In genomic region chr5:134236796-134237195, GRCm38 (mm10) we compare ENCODE assay signal across 11 mouse cellular contexts. TPM values are rescaled to one million over a fixed set of nuclear protein-coding genes. Genes with fewer than 3 reads are reported as not detected.
DNase-seq lines count a peak whose midpoint lies in the region; ATAC-seq and TF ChIP-seq lines count a peak whose summit lies in the region.
"Had no signal": no experiment of that assay in that cellular context is flagged by ENCODE, and none has a peak within 500 bp of the region (broad histone marks: within the 10 kb centered on the region; RNA-seq: fewer than 3 reads in every experiment).

No protein-coding gene starts in this region.

- no peak overlapping the region for H3K27ac ChIP-seq in forebrain, embryonic 12.5 days
- no peak overlapping the region for H3K27ac ChIP-seq in hindbrain, postnatal 0 days
- H3K27ac ChIP-seq: liver, embryonic 14.5 days had no signal

- no peaks in the 10 kb centered on the region for H3K9me3 ChIP-seq in forebrain, embryonic 12.5 days
- no peaks in the 10 kb centered on the region for H3K9me3 ChIP-seq in hindbrain, postnatal 0 days (ENCODE audit: low read length)

- no peak overlapping the region for H3K4me2 ChIP-seq in forebrain, embryonic 12.5 days
- H3K4me2 ChIP-seq in hindbrain, postnatal 0 days (ENCODE audit: low read depth, low read length) = no peak overlapping the region

- ATAC-seq in activated CD4-positive, CD25-positive, alpha-beta regulatory T cell, adult 4 months = peak; percentile 79
- ATAC-seq in megakaryocyte progenitor cell, adult 5-6 weeks (replicated peaks; ENCODE audit: poor library complexity) = peak; percentile 42
- ATAC-seq in forebrain, embryonic 12.5 days (ENCODE audit: low FRiP score) = no peak
- no peak for ATAC-seq in hindbrain, postnatal 0 days
- no peak for ATAC-seq in cerebellum, adult (ENCODE audit: insufficient number of reproducible peaks, low FRiP score, low TSS enrichment)

- WGBS in forebrain, embryonic 12.5 days = 92% methylated on average over 6 of the region's 6 CpGs
- WGBS in hindbrain, postnatal 0 days = 87% methylated on average over 6 of the region's 6 CpGs

- H3K27me3 ChIP-seq in forebrain, embryonic 12.5 days = no peaks in the 10 kb centered on the region
- no peaks in the 10 kb centered on the region for H3K27me3 ChIP-seq in hindbrain, postnatal 0 days (ENCODE audit: insufficient read depth, low read length)

- peaks cover 65% of the 10 kb centered on the region for H3K36me3 ChIP-seq in forebrain, embryonic 12.5 days (replicated peaks)
- peaks cover 54% of the 10 kb centered on the region for H3K36me3 ChIP-seq in hindbrain, postnatal 0 days (ENCODE audit: insufficient read depth, low read length)

- no peak overlapping the region for H3K9ac ChIP-seq in forebrain, embryonic 12.5 days
- no peak overlapping the region for H3K9ac ChIP-seq in hindbrain, postnatal 0 days (replicated peaks; ENCODE audit: low read length)
- H3K9ac ChIP-seq: liver, embryonic 14.5 days had no signal

- TF ChIP-seq CTCF in hindbrain, postnatal 0 days (IDR thresholded peaks at IDR 0.05; ENCODE audit: low read depth) = no peak

- H3K4me3 ChIP-seq in forebrain, embryonic 12.5 days (replicated peaks) = no peak overlapping the region
- H3K4me3 ChIP-seq in hindbrain, postnatal 0 days (ENCODE audit: low read length) = no peak overlapping the region

- H3K4me1 ChIP-seq in forebrain, embryonic 12.5 days = peaks cover 34% of the 10 kb centered on the region
- 0 out of 2 replicates have a peak, but pooled peaks cover 3% of the 10 kb centered on the region for H3K4me1 ChIP-seq in hindbrain, postnatal 0 days (ENCODE audit: insufficient read depth, low read length)

- peak; percentile 69 to 77 for DNase-seq in lung, adult 18-20 months
- DNase-seq in lung, postnatal 10 days = no peak
- peak; percentile 64 to 66 for DNase-seq in thymus, postnatal 10 days (ENCODE audit: low spot score in 2 of 2)
- DNase-seq in hindbrain, postnatal 0 days (ENCODE audit: low spot score) = no peak
- DNase-seq: kidney, adult 11 months; layer of hippocampus, adult 9-11 months had no signal

RNA-seq across cellular contexts. Expression of gene Ncf1, which starts 7.4 kb away (rescaled TPM):
- polyA plus RNA-seq in activated CD4-positive, CD25-positive, alpha-beta regulatory T cell, adult 4 months (2017; shearing (Covaris generic)) = 10 to 100 TPM; 12.4 to 15.2 TPM
- total RNA-seq in megakaryocyte progenitor cell, adult 5-6 weeks (2015) = 139 and 150 TPM in 2 replicates
- 155 and 185 TPM in 2 replicates for total RNA-seq in megakaryocyte progenitor cell, adult 5-6 weeks (2017)
- polyA plus RNA-seq in forebrain, embryonic 12.5 days (2016; fragmentation: Nextera tagmentation; extraction: Ambion mirVana) = 1.4 and 2.0 TPM in 2 replicates
- total RNA-seq in hindbrain, postnatal 0 days (2014; rRNA removed) = 2.8 and 4.9 TPM in 2 replicates
- polyA plus RNA-seq in hindbrain, postnatal 0 days (2015; fragmentation: Nextera tagmentation; extraction: Ambion mirVana) = 2.0 and 2.3 TPM in 2 replicates

RNA-seq across cellular contexts. Expression of gene Gtf2ird2, which starts 53.0 kb away (rescaled TPM):
- 1 to 10 TPM; 2.6 to 5.8 TPM for polyA plus RNA-seq in activated CD4-positive, CD25-positive, alpha-beta regulatory T cell, adult 4 months (2017; shearing (Covaris generic))
- 4.2 TPM in 2 replicates for total RNA-seq in megakaryocyte progenitor cell, adult 5-6 weeks (2015)
- 4.2 and 4.7 TPM in 2 replicates for total RNA-seq in megakaryocyte progenitor cell, adult 5-6 weeks (2017)
- polyA plus RNA-seq in forebrain, embryonic 12.5 days (2016; fragmentation: Nextera tagmentation; extraction: Ambion mirVana) = 11.6 and 12.4 TPM in 2 replicates
- total RNA-seq in hindbrain, postnatal 0 days (2014; rRNA removed) = 14.6 and 19.7 TPM in 2 replicates
- 11.6 and 12.6 TPM in 2 replicates for polyA plus RNA-seq in hindbrain, postnatal 0 days (2015; fragmentation: Nextera tagmentation; extraction: Ambion mirVana)

Comparison
In these comparisons a context has a peak if more than half of its experiments do, and no peak if none do; other contexts are left out.
1. DNase-seq: peak in lung, adult 18-20 months (2 of 2) and thymus, postnatal 10 days (2 of 2); none in lung, postnatal 10 days (single experiment) and hindbrain, postnatal 0 days (single experiment).
2. ATAC-seq: peak in activated CD4-positive, CD25-positive, alpha-beta regulatory T cell, adult 4 months (single experiment) and megakaryocyte progenitor cell, adult 5-6 weeks (single experiment); none in forebrain, embryonic 12.5 days (single experiment), hindbrain, postnatal 0 days (single experiment) and cerebellum, adult (single experiment).